8 mouse cellular contexts compared by ENCODE assay signal in the genomic region with DNA sequence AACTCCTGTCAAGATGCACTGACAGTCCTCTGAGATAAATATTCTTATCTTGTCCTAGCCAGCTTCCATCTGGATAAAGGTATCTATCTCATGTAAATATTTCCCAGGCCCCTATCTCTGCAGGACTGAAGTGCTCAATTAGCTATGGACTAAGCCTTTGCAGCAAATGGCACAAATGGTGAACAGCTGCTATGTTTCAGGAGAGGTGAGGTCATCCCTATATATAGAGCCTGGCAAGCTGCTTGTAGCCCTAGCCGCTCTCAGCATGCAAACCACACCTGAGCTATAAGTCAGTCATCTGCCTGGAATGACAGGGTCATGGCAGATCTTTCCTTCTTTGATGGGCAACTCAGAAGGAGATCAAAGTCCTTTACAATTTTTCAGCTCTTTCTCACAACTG.
DNase-seq lines count a peak whose midpoint lies in the region.

No protein-coding gene starts in this region.

- peak; percentile 23 to 29 for DNase-seq in right cerebral cortex, postnatal 10 days (ENCODE audit: low spot score in 2 of 2)
- DNase-seq in right cerebral cortex, postnatal 4 days: no peak
- DNase-seq in heart, adult 18-20 months: peak; percentile 63 to 71
- peak; percentile 40 for DNase-seq in layer of hippocampus, adult 9-11 months
- peak; percentile 43 for DNase-seq in telencephalon, adult 2 months (ENCODE audit: low read depth, low spot score)
- DNase-seq in spleen, adult 18-20 months: no peak
- no peak for DNase-seq in kidney, postnatal 10 days
- DNase-seq in adrenal gland, postnatal 25 days: no peak

Comparison
In these comparisons a context has a peak if more than half of its experiments do, and no peak if none do; other contexts are left out.
1. DNase-seq: peak in right cerebral cortex, postnatal 10 days (2 of 2), heart, adult 18-20 months (2 of 2), layer of hippocampus, adult 9-11 months (single experiment) and telencephalon, adult 2 months (single experiment); none in right cerebral cortex, postnatal 4 days (single experiment), spleen, adult 18-20 months (0 of 2), kidney, postnatal 10 days (single experiment) and adrenal gland, postnatal 25 days (single experiment).